Mouse (Mus musculus) stomach, postnatal 0 days (tissue): ENCODE data around the gene Ncoa3.

Source experiments
- CTCF ChIP-seq: IDR thresholded peaks from 2 replicates; pipeline ENCODE4 v1.5.1; 2016; ENCODE audit warnings: antibody characterized with exemption, low read depth, mild to moderate bottlenecking, moderate library complexity
- EP300 ChIP-seq: optimal IDR thresholded peaks from 2 replicates; pipeline ENCODE3; 2016; ENCODE audit warnings: antibody characterized with exemption

DNA sequence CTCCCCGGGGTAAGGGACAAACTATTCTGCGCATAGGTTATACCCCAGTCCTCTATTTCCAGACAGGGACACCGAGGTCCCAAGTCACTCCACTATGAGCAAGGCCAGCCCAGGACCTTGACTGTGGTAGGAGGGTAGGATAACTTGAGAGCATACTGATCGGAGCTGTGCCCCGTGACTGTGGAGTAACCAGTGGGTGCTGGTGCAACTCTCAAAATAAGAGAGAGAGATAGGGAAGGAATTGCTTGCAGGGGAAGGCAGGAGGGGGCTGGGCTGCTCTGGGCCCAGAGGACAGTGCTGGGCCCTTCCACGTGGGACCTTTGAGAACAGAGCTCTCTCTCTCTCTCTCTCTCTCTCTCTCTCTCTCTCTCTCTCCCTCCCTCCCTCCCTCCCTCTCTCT is 103.9 kb downstream of the Ncoa3 start:
- TF ChIP-seq CTCF (no peak), EP300 (no peak)
